Mouse (Mus musculus) left cerebral cortex, postnatal 4 days (tissue): ENCODE data around the gene Sox13. TPM values are rescaled to one million over a fixed set of nuclear protein-coding genes. Genes with fewer than 3 reads are reported as not detected.

Experiments
- DNase-seq: peaks from one replicate; pipeline ENCODE4 v3.0.0-alpha.2; 2022
- intact Hi-C: fragments of 180-260 bp; cut with DNase I; formaldehyde crosslinking; loops from one replicate; pipeline ENCODE4 v1.15.1; 2025
- total RNA-seq, 2 experiments: library from RNA; stranded (reverse); gene quantifications; 2 replicates each; pipeline ENCODE4 v1.2.3; 2021

The Sox13 gene
- 10 to 100 TPM; 10.1 to 12.4 TPM for total RNA-seq

DNA sequence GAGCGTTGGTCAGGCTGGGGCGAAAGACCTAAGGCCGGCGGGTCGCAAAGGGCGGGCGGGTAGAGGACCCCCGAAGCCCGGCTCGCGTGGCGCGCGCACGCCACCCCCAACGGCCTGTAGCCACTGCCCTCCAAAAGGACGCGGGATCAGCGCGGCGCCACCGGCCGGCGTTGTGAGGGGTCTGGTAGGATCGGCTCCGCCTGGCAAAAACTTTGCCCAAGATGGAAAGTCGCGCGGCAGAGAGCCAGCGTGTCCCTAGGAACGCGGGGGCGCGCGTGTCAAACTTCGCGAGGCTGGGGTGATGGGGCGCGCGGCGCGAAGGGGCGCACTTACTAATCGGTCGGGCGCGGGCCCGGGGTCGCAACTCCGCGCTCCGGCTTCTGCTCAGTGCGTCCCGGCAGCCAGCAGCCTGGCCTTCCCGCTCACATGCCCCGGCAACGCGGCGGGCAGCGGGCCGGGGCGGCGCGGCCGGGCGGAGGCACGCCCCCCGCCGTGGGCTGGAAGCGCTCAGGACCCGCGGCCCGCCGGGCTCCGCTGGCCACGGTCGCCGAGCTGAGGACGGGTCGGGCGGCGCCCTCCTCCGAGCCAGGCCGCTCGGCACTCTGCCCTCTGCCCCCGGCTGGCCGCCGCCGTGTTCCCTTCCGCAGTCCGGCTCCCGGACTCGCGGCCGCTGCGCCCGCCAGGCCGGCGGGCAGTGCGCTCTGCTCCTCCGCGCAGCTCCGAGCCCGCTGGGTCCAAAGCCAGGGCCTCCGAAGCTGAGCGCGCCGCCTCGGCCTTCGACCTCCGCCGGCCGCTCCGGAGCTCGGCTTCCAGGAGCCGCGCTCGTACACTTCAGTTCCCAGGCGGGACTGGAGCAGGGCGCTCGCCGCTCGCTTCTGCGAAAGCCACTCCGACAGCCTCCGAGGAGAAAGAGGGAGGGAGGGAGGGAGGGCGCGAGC lies at the start of gene Sox13:
TSS of gene Sox13 (minus strand) at position 835 of the 938 bp plus-strand sequence.
- intact Hi-C loops, result no loop called here
- DNase-seq, result peak; percentile 64

- intact Hi-C loops, result no loop called here
- no peak for DNase-seq
These were observed 47.4 kb upstream of the Sox13 start for GRCm38 (mm10) chr1:133471556-133471955.

DNA sequence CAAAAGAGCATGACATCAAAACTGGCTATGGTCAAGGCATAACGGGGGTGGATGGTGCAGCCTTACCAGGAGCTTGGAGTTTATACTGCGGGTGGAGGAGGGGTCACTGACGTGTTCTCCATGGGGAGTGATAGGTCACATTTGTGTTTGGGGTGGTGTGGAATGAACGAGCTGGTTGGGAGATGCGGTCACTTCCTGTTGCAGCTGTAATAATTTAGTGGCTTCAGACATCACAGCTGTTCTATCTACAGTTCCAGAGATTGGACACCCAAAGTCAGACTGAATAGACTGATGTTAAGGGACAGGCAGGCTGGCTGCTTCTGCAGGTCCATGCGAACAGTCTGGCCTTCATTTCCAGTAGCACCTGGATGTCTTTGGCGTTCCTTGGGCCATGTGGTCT lies 46.9 kb upstream of the Sox13 start:
- DNase-seq, result no peak
- intact Hi-C loops, result no loop called here

DNA sequence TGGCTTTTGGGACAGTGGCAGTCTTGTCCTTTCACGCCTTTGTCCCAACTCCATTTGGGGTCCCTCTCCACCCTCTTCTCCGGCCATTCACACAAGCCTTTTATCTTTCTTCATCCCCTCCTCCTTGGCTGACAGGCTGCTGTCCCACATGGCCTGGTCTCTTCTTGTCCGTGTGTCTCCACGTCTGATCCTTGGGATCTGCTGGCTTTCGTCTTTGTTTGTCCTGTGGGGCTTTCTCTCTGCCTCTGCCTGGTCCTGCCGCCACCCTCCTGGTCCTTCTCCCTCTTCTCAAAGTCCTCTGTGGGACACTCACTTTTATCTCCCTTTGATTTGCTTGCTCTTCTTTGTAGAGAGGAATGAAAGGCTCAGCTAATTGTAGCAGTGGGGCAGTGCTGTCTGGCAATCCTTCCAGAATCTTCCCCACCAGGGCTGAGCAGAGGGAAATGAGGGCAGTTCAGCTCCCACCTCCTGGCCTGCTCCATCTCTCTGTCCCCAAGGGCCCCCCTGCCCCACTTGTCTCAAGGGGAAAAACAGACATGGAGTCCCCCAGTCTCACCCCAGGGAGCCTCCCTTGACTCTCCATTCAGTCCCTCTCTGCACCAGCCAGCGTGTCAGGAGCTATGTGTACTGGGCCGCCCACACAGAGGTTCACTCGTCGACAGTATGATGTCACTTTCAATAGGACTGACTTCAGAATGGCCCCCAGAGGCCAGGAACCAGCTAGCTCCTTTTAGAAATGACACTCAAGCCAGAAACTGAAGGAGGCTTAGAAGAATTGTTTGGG lies 46.3 kb upstream of the Sox13 start:
- no peak for DNase-seq
- intact Hi-C loops, result no loop called here

GRCm38 (mm10) chr1:133469213-133469612 lies 45.0 kb upstream of the Sox13 start:
- no peak for DNase-seq
- intact Hi-C loops, result no loop called here

GRCm38 (mm10) chr1:133468751-133469150 lies 44.6 kb upstream of the Sox13 start:
- DNase-seq, result no peak
- intact Hi-C loops, result no loop called here

- DNase-seq, result no peak
- intact Hi-C loops, result no loop called here
These were observed 43.7 kb upstream of the Sox13 start for GRCm38 (mm10) chr1:133467905-133468304.

DNA sequence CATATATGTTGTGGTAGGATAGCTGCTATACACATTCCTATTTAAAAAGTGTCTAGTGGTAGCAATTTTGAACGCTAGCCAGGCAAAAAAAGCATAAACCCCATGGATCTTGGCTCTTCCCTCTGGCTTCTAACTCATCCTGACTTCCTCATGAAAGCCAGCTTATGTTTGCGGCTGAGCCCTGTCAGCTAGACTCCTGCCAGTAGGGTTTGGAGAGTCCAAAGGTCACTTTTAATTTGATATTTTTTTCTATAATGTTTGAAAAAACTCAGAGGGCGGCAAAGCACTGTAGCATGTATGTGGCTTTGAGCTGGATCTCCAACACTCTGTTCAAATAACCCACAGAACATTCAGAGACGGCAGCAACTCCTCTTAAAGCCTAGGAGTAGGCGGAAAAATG lies 39.0 kb upstream of the Sox13 start:
- DNase-seq, result no peak
- intact Hi-C loops, result no loop called here

- DNase-seq, result no peak
- intact Hi-C loops, result no loop called here
These were observed 36.8 kb upstream of the Sox13 start for GRCm38 (mm10) chr1:133460996-133461395.

DNA sequence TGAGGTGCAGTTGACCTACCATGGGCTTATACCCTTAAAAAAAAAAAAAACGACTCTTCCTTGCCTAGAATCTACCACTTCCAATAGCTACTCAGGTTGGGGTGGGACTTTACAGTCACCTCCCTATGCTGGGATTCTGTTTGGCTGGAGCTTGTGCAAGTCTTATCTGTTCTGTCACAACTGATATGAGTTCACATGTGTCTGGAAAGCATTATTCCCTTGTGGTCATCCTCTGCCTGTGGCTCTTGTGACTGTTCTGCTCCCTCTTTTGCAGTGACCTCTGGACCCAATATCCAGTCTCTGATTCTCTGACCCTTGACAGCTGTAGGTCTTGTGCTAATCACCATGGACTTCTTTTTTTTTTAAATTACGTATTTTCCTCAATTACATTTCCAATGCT lies 31.9 kb upstream of the Sox13 start:
- intact Hi-C loops, result no loop called here
- no peak for DNase-seq

DNA sequence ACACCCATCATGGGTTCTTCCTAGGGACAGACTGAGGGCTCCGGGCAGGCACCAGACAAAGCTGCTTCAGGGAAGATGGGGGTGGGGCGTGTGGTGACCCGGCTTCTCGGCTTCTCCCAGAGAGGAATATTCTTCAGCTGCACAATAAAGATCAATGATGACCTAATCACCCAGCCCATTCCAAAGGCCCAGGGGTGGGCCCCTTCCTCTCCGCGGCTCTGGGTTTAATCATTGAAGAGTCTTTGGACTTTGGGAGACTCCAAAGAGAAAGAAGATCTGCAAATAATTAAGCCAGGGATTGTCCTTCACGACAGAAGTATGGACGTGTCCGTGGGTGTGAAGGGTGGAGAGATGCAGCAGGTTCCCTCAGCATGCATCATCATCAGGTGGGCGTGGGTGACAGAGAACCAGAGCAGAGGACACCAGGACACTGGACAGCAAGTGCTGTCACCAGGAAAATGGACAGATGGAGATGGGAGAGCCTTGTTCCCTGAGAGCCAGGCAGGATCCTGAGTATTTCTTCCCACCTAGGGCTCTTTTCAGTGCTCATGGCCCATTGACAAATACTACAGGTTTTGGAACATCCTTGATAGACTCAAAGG lies 28.5 kb upstream of the Sox13 start:
- DNase-seq, result no peak
- intact Hi-C loops, result no loop called here

DNA sequence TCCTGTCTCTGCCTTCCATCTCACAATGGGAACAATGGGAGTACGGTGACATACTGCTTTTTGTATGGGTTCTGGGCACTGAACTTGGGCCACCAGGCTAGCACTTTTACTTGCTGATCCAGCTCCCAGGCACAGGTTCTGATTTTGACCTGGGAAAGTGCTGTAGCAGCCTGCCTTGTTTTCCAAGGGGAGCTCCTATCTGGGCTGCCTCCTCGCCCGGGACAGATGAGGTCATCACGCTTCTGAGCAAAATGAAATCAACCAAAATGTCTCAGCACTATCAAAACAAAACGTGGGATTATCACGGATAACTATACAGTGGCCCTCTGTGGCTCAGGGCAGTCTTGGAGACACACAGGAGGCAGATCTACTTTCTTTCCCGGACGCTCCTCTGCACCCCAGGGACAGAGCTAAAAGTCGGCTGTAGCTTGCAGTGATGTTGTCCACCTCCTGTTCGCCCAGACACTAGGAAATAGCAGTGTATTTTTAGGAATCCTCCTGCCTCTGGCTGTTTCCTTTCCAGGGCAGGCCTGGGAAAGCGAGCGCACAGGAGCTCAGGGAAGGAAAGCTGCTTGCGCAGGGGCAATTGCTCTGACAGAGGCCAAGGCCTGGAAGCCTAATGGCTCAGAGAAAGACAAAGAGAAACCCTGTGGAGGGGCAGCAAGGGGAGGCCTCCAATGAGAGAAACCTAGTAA lies 27.8 kb upstream of the Sox13 start:
- intact Hi-C loops, result no loop called here
- no peak for DNase-seq

DNA sequence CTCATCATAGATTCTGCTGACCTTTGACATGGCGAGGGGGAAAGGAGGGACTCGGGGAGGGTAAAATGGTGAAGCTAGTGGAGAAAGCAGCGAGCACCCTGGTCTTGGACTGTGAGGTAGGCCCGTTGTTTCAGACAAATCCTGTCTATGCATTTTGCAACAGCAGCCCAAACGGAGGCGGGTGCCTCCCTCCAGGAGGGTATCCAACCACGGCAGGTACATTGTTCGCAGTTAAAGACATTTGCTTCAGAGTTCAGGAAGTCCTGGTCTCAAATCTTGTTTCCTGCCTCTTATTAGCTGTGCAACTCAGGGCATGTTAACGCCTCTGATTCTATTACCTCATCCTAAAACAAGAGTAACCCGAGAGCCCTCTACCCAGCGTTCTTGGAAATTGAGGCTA lies 26.8 kb upstream of the Sox13 start:
- intact Hi-C loops, result no loop called here
- no peak for DNase-seq

DNA sequence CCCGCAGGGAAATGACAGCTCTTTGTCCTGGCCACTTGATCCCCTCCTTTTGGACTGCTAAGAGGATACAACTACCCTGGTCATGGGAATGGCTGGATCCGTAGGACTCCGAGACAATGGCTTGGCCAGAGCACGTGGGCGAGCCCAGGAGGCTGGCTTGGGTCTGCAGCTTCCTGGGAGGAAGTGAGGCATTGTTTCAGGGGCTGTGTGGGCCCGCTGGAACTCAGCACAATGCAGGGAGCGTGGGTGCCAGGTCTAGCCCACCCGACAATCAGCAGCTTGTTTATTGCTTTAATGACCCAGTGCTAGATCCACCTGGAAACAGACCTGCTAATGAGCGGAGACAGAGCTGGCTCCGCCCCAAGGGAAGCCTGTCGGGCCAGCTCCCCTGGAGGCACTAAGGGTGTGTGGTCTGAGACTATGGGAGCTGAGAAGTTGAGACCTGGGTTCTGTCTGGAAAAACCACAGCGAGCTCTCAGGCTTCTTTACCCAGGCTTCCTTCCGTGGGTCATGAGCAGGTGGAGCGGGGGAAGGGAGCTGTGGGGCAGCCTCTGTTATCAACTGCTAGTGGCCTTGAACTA lies 24.3 kb upstream of the Sox13 start:
- intact Hi-C loops, result no loop called here
- DNase-seq, result no peak

DNA sequence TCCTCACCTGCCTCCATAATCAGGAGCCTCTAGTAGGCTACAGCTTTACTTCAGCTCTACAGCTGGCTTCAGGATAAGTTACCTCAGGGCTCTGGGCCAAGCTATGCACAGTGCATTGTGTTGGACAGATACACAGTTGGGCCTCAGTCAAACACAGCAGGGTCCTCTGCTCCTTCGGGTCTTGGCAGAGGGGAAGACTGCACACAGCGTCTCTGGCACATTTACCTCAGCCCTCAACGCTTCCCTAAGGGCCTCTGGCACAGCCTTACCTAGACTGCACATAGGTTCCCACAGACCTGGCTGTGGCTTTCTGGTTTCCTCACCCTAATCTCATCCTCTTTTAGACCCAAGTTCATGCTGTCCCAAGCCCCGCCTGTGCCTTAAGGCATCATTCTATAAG lies 22.1 kb upstream of the Sox13 start:
- intact Hi-C loops, result no loop called here
- no peak for DNase-seq

DNA sequence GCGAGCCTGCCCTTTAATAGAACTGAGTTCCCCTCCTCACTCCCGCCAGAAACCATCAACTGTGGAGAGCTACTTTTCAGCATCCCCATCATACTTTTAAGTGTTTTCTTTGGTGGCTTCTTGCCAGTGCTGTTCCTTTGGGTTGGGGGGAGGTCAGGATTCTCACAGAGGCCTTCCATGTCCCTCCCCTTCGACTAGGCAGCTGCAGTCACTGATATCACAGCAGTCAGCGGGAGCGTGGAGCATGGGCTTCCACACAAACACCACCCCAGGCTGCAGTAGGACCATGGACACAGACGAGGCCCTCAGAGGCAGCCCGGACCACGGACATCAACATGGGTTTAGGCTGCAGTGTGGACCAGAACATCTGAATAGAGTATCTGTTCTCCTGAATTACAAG lies 20.1 kb upstream of the Sox13 start:
- no peak for DNase-seq

DNA sequence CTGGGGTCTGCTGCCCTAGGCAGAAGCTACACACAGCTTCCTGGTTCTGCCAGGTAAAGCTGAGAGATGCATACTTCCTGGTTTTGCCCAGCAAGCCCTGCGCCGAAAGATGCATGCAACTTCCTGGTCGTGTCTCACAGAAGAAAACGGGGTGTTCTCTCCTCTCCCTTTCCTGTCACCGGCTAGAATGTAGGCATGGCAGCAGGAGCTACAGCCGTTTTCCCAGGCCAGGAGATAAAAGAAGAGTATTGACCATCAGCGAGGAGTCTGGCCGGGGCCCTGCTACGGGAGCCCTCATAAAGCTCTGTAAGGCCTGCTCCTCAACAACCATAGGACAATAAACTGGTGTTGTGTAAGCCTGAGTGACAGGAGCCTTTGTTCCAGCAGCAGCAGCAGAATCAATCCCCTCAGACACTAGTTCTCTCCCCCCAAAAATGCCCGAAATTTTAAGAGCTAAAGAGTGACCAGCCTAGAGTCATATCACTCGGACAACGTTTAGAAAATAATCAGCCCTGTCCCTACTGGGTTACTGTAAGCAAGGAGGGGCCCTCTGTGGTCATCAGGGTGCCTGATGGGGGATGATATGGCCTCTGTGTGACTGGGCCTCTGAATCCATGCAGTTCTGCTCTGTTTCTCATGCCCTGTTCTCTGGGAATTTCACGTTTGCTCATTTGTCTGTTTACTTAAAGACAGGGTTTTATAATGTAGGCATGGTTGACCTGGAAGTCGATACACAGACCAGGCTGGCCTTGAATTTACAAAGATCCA lies 13.9 kb upstream of the Sox13 start:
- no peak for DNase-seq
- intact Hi-C loops, result no loop called here

More for the DNA sequence above, 20.1 kb upstream of the Sox13 start:
- intact Hi-C loops, result no loop called here

GRCm38 (mm10) chr1:133434756-133435112 lies 10.6 kb upstream of the Sox13 start:
- intact Hi-C loops, result no loop called here
- DNase-seq, result no peak

GRCm38 (mm10) chr1:133434018-133434755 lies 10.0 kb upstream of the Sox13 start:
- intact Hi-C loops, result no loop called here
- DNase-seq, result peak; percentile 59
